Mouse (Mus musculus) limb, embryonic 11.5 days (tissue): ENCODE data around the gene Rfc2. TPM values are rescaled to one million over a fixed set of nuclear protein-coding genes. Genes with fewer than 3 reads are reported as not detected.

ENCODE experiments used
- ATAC-seq: fragments of 200-750 bp; cut with Nextera tagmentation; 2 replicates; pipeline ENCODE4 v1.8.0; 2017; ENCODE audit warnings: low read depth; ENCODE audit not compliant: insufficient number of reproducible peaks, low FRiP score, low TSS enrichment
- DNase-seq: peaks from one replicate; pipeline ENCODE4 v3.0.0-alpha.2; 2015; ENCODE audit warnings: low spot score
- H3K27ac ChIP-seq: fragments of 300-500 bp; sonication (generic); replicated peaks from 2 replicates; pipeline ENCODE4 v1.5.1; 2014; ENCODE audit warnings: low read depth, mild to moderate bottlenecking, low read length
- H3K27me3 ChIP-seq: fragments of 300-500 bp; sonication (generic); 2 replicates; pipeline ENCODE4 v1.6.1; 2014; ENCODE audit warnings: mild to moderate bottlenecking, low read length, mixed read lengths; ENCODE audit not compliant: control insufficient read depth, insufficient read depth
- H3K36me3 ChIP-seq: fragments of 300-500 bp; sonication (generic); 2 replicates; pipeline ENCODE4 v1.6.1; 2014; ENCODE audit warnings: mild to moderate bottlenecking, low read length, moderate library complexity, mixed read lengths; ENCODE audit not compliant: control insufficient read depth, insufficient read depth
- H3K4me1 ChIP-seq: fragments of 300-500 bp; sonication (generic); 2 replicates; pipeline ENCODE4 v1.6.1; 2014; ENCODE audit warnings: low read length, mixed read lengths; ENCODE audit not compliant: control insufficient read depth, insufficient read depth
- H3K4me2 ChIP-seq: fragments of 300-500 bp; sonication (generic); 2 replicates; pipeline ENCODE4 v1.6.1; 2014; ENCODE audit warnings: low read depth, mild to moderate bottlenecking, moderate library complexity; ENCODE audit not compliant: severe bottlenecking
- H3K4me3 ChIP-seq: fragments of 300-500 bp; sonication (generic); 2 replicates; pipeline ENCODE4 v1.5.1; 2014; ENCODE audit warnings: low read depth, low read length
- H3K9ac ChIP-seq: fragments of 300-500 bp; sonication (generic); 2 replicates; pipeline ENCODE4 v1.6.1; 2014; ENCODE audit warnings: mild to moderate bottlenecking, low read length
- H3K9me3 ChIP-seq: fragments of 300-500 bp; sonication (generic); 2 replicates; pipeline ENCODE4 v1.6.1; 2016; ENCODE audit warnings: low read length; ENCODE audit not compliant: control insufficient read depth
- WGBS: fragments of 180-500 bp; shearing (Covaris S2); extraction: QIAGEN DNeasy Blood & Tissue Kit; methylation state at CpG from one replicate; pipeline ENCODE4 v1.1.7; 2014; 5-methylcytosine and 5-hydroxymethylcytosine counted together
- polyA plus RNA-seq: library from polyadenylated mRNA; unstranded; fragments of >200 nt; fragmentation: Nextera tagmentation; extraction: Ambion mirVana; gene quantifications from 2 replicates; pipeline ENCODE4 v1.2.1, GENCODE M21; 2014

Rfc2 gene
- polyA plus RNA-seq, 1 experiment from 2014 or later = 420 TPM

DNA sequence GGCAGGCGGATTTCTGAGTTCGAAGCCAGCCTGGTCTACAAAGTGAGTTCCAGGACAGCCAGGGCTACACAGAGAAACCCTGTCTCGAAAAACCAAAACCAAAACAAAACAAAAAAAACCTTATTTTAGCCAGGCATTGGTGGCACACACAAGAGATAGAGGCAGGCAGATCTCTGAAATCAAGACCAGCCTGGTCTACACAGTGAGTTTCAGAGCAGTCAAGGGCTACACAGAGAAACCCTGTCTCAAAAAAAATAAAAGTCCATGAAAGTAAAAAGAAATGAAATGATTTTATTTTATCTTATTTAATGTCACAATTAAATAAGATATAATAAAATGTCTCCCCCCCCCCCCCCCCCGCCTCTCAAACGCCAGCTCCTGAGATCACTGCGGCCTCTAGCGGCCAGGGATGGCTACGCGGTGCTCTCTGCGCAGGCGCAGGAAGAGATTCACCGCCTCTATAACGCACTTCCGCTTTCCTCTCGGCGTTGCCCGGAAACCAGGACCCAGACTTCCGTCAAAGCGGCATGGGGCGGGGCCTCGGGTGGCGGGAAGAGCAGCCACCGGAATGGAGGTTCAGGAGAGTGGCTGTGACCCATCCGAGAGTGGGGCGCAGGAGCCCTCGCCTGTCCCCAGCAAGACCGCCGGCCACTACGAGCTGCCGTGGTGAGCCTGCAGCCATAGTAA, 1.2 kb downstream of the Rfc2 start:
- peak; percentile 91 for ATAC-seq
- Histone ChIP-seq H3K4me1 (peaks cover 8% of the 10 kb centered on the region; the same call in 1 of the 2 replicates), H3K4me3 (peak overlapping the region; percentile 62), H3K27me3 (no peaks in the 10 kb centered on the region), H3K4me2 (peak overlapping the region; percentile 90), H3K36me3 (peaks cover 3% of the 10 kb centered on the region; the same call in 1 of the 2 replicates), H3K27ac (no peak overlapping the region), H3K9me3 (no peaks in the 10 kb centered on the region), H3K9ac (peak overlapping the region; percentile 64)
- peak; percentile 97 for DNase-seq
- WGBS = 7% methylated on average over 30 of the region's 30 CpGs

GRCm38 (mm10) chr5:134583006-134583883, 2.1 kb downstream of the Rfc2 start:
- no peak for ATAC-seq
- Histone ChIP-seq H3K9ac (peak overlapping the region; percentile 64), H3K4me1 (peaks cover 8% of the 10 kb centered on the region; the same call in 1 of the 2 replicates), H3K9me3 (no peaks in the 10 kb centered on the region), H3K27me3 (no peaks in the 10 kb centered on the region), H3K4me2 (peak overlapping the region; percentile 90), H3K27ac (no peak overlapping the region), H3K36me3 (peaks cover 3% of the 10 kb centered on the region; the same call in 1 of the 2 replicates), H3K4me3 (peak overlapping the region; percentile 62)
- WGBS = 32% methylated on average over 15 of the region's 15 CpGs
- no peak for DNase-seq

DNA sequence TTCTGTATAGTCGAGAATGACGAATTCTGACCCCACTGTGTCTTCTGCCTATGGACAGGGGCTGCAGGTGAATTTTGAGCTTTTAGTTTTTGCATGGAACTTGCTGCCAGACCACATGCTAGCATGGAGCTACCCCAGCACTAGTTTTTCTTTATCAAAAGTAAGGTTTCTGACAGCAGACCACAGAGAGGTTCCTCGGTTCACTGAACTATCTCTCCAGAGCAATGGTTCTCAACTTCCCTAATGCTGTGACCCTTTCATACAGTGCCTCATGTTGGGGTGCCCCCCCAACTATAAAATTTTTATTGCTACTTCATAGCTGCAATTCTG, 2.7 kb downstream of the Rfc2 start:
- WGBS = 85% methylated on average over 3 of the region's 3 CpGs
- no peak for DNase-seq
- H3K27ac ChIP-seq = no peak overlapping the region
- H3K9ac ChIP-seq = no peak overlapping the region
- ATAC-seq = no peak
- peak overlapping the region; percentile 90; the same call in 1 of the 2 replicates for H3K4me2 ChIP-seq
- peak overlapping the region; percentile 62 for H3K4me3 ChIP-seq
- peaks cover 3% of the 10 kb centered on the region; the same call in 1 of the 2 replicates for H3K36me3 ChIP-seq
- H3K27me3 ChIP-seq = no peaks in the 10 kb centered on the region
- H3K9me3 ChIP-seq = no peaks in the 10 kb centered on the region
- H3K4me1 ChIP-seq = peaks cover 8% of the 10 kb centered on the region; the same call in 1 of the 2 replicates

GRCm38 (mm10) chr5:134584798-134585197, 3.6 kb downstream of the Rfc2 start:
- no peak for DNase-seq
- WGBS = 91% methylated on average over 5 of the region's 5 CpGs

DNA sequence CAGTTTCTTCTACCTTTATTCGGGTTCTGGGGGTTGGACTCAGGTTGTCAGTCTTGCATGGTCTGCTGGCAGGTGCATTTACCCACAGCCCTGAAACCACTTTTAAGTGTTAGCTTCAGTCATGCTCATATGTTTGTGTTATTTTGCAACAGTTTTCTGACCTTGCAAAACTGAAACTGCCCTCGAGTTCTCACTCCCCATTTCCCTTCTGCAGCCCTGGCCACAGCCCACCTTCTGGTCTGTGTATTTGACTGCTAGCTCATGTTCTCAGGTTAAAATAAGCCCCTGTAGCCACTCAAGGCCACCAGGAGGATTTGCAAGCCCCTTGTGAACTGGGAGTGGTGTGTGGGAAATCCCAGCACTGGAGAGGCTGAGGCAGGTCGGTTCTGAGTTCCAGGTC, 8.7 kb downstream of the Rfc2 start:
- peaks cover 33% of the 10 kb centered on the region for H3K36me3 ChIP-seq
- no peaks in the 10 kb centered on the region for H3K4me1 ChIP-seq
- no peak for DNase-seq
- no peak overlapping the region for H3K27ac ChIP-seq
- no peaks in the 10 kb centered on the region for H3K27me3 ChIP-seq
- H3K4me3 ChIP-seq = no peak overlapping the region
- no peak overlapping the region for H3K9ac ChIP-seq
- WGBS = 84% methylated on average over 3 of the region's 3 CpGs
- no peak overlapping the region for H3K4me2 ChIP-seq
- no peak for ATAC-seq
- no peaks in the 10 kb centered on the region for H3K9me3 ChIP-seq

More at GRCm38 (mm10) chr5:134584798-134585197, 3.6 kb downstream of the Rfc2 start:
- Histone ChIP-seq H3K9ac (no peak overlapping the region), H3K36me3 (peaks cover 4% of the 10 kb centered on the region; the same call in 1 of the 2 replicates), H3K27me3 (no peaks in the 10 kb centered on the region), H3K4me2 (no peak overlapping the region), H3K9me3 (no peaks in the 10 kb centered on the region), H3K4me3 (no peak overlapping the region), H3K27ac (no peak overlapping the region), H3K4me1 (peaks cover 8% of the 10 kb centered on the region; the same call in 1 of the 2 replicates)
- no peak for ATAC-seq

DNA sequence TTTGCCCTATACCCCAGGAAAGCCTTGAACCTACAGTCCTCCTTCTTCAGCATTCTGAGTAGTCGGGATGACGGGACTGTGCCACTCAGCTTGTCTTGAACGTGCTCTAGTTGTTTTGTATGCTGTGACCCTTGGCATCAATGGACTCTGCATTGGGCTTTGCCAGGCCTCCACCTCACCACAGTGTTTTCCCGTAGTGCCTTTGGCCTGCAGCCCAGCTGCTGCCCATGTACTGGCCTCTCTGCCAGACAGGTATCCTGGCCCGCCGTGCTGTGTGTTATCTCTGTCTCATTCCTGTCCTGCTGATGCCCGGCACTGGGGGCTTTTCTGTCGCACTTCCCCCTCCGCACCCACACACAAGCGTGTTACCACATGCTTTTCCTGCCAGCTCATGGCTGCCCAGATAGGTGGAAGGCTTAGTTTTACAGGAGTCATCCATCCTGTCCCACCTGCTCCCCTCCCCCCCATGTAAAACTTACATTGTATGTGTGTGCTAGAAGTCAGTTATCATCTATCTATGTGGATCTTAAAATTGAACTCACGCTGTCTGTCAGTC, 10.9 kb downstream of the Rfc2 start:
- ATAC-seq = no peak
- 91% methylated on average over 11 of the region's 11 CpGs for WGBS
- peaks cover 50% of the 10 kb centered on the region for H3K36me3 ChIP-seq

GRCm38 (mm10) chr5:134593093-134593492, 11.9 kb downstream of the Rfc2 start:
- no peaks in the 10 kb centered on the region for H3K4me1 ChIP-seq

More for the DNA sequence above, 10.9 kb downstream of the Rfc2 start:
- H3K4me1 ChIP-seq = no peaks in the 10 kb centered on the region
- H3K4me3 ChIP-seq = no peak overlapping the region
- no peak for DNase-seq
- H3K27me3 ChIP-seq = no peaks in the 10 kb centered on the region
- H3K9ac ChIP-seq = no peak overlapping the region
- no peak overlapping the region for H3K4me2 ChIP-seq
- no peak overlapping the region for H3K27ac ChIP-seq
- H3K9me3 ChIP-seq = no peaks in the 10 kb centered on the region

GRCm38 (mm10) chr5:134597711-134598110, 16.5 kb downstream of the Rfc2 start:
- Histone ChIP-seq H3K36me3 (peaks cover 46% of the 10 kb centered on the region), H3K27ac (no peak overlapping the region)
- no peak for DNase-seq

More at GRCm38 (mm10) chr5:134593093-134593492, 11.9 kb downstream of the Rfc2 start:
- no peak overlapping the region for H3K4me3 ChIP-seq
- H3K36me3 ChIP-seq = peaks cover 59% of the 10 kb centered on the region
- no peak overlapping the region for H3K27ac ChIP-seq
- H3K27me3 ChIP-seq = no peaks in the 10 kb centered on the region
- no peak overlapping the region for H3K4me2 ChIP-seq
- 84% methylated on average over 9 of the region's 9 CpGs for WGBS
- no peaks in the 10 kb centered on the region for H3K9me3 ChIP-seq
- ATAC-seq (no peak), DNase-seq (no peak)
- no peak overlapping the region for H3K9ac ChIP-seq

More at GRCm38 (mm10) chr5:134597711-134598110, 16.5 kb downstream of the Rfc2 start:
- H3K4me3 ChIP-seq = no peak overlapping the region
- no peak overlapping the region for H3K9ac ChIP-seq
- ATAC-seq = no peak
- no peaks in the 10 kb centered on the region for H3K9me3 ChIP-seq
- WGBS = 95% methylated on average over 10 of the region's 10 CpGs
- H3K4me2 ChIP-seq = no peak overlapping the region
- H3K4me1 ChIP-seq = 0 out of 2 replicates have a peak, but pooled peaks cover 4% of the 10 kb centered on the region
- H3K27me3 ChIP-seq = no peaks in the 10 kb centered on the region
